In the genomic region with DNA sequence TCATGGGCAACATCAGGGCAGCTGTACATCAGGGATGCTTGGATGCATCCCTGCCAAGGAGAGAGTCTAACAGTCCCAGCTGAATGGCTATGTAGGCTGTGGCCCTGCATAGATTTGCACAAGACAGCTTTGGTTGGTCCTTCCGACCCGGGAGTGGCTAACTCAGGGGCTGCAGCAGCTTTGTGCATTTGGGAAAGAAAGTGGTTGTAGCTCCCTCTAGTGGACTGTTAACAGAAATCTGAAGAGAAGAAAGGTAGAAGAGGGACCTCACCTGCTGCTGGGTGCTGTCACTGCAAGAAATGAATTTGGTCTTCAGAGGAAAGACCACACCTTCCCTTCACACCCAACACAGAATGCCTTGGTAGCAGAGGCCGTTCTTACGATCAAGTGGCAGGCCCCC, we compare ENCODE assay signal across 9 mouse cellular contexts. TPM values are rescaled to one million over a fixed set of nuclear protein-coding genes. Genes with fewer than 3 reads are reported as not detected.
DNase-seq lines count a peak whose midpoint lies in the region; ATAC-seq and TF ChIP-seq lines count a peak whose summit lies in the region.
"Had no signal": no experiment of that assay in that cellular context is flagged by ENCODE, and none has a peak within 500 bp of the region (broad histone marks: within the 10 kb centered on the region; RNA-seq: fewer than 3 reads in every experiment).

No protein-coding gene starts in this region.

- no peak for TF ChIP-seq POLR2A in MEL (IDR thresholded peaks at IDR 0.05; ENCODE audit: control insufficient read depth in 1 of 2, insufficient read depth in 1 of 2, low read depth in 1 of 2, low read length in 2 of 2, poor library complexity in 1 of 2)

- H3K4me2 ChIP-seq in kidney, embryonic 14.5 days (replicated peaks; ENCODE audit: low read depth, low read length) = no peak overlapping the region
- H3K4me2 ChIP-seq: liver, embryonic 13.5 days had no signal

- no peaks in the 10 kb centered on the region for H3K79me2 ChIP-seq in MEL (ENCODE audit: control insufficient read depth, insufficient read depth, low read length, poor library complexity)

- no peaks in the 10 kb centered on the region for H3K36me3 ChIP-seq in kidney, embryonic 14.5 days (ENCODE audit: control insufficient read depth, insufficient read depth, low read length)
- H3K36me3 ChIP-seq in MEL (ENCODE audit: control insufficient read depth in 1 of 2, insufficient read depth in 2 of 2, low read length in 2 of 2) = no peaks in the 10 kb centered on the region
- H3K36me3 ChIP-seq: liver, embryonic 13.5 days had no signal

- H3K9me3 ChIP-seq in kidney, embryonic 14.5 days (ENCODE audit: control insufficient read depth, low read length) = no peaks in the 10 kb centered on the region
- no peaks in the 10 kb centered on the region for H3K9me3 ChIP-seq in MEL (replicated peaks; ENCODE audit: insufficient read depth, low read length)
- H3K9me3 ChIP-seq: liver, embryonic 13.5 days had no signal

- H3K4me3 ChIP-seq in kidney, embryonic 14.5 days (ENCODE audit: low read length) = no peak overlapping the region
- H3K4me3 ChIP-seq in MEL (ENCODE audit: control insufficient read depth in 1 of 2, insufficient read depth in 1 of 2, low read depth in 2 of 2, low read length in 2 of 2) = no peak overlapping the region
- H3K4me3 ChIP-seq: liver, embryonic 13.5 days had no signal

- TF ChIP-seq CTCF in MEL (IDR thresholded peaks at IDR 0.05 in 2 of 3, conservative IDR thresholded peaks at IDR 0.05 in 1 of 3; ENCODE audit: control insufficient read depth in 1 of 3, insufficient read depth in 1 of 3, low read depth in 2 of 3, low read length in 3 of 3, poor library complexity in 1 of 3, severe bottlenecking in 1 of 3) = peak in 1 of 3 experiments; percentile 9; a peak in 1 of 6 replicates

- TF ChIP-seq EP300 in MEL (IDR thresholded peaks at IDR 0.05; ENCODE audit: low read depth in 1 of 2, low read length in 2 of 2) = no peak

- H3K27ac ChIP-seq in kidney, embryonic 14.5 days (ENCODE audit: low read depth, low read length) = no peak overlapping the region
- H3K27ac ChIP-seq in MEL (ENCODE audit: control insufficient read depth, low read depth, low read length) = no peak overlapping the region
- H3K27ac ChIP-seq: liver, embryonic 13.5 days had no signal

- 30% methylated on average over 4 of the region's 4 CpGs for WGBS in kidney, embryonic 14.5 days

- no peak overlapping the region for H3K9ac ChIP-seq in kidney, embryonic 14.5 days (ENCODE audit: low read depth, low read length)
- H3K9ac ChIP-seq in MEL (ENCODE audit: control insufficient read depth, low read depth, low read length, poor library complexity, severe bottlenecking) = no peak overlapping the region
- H3K9ac ChIP-seq: liver, embryonic 13.5 days had no signal

- no peaks in the 10 kb centered on the region for H3K4me1 ChIP-seq in kidney, embryonic 14.5 days (ENCODE audit: control insufficient read depth, insufficient read depth, low read length)
- H3K4me1 ChIP-seq in MEL (ENCODE audit: control insufficient read depth in 1 of 2, insufficient read depth in 2 of 2, low read length in 2 of 2) = no peaks in the 10 kb centered on the region
- H3K4me1 ChIP-seq: liver, embryonic 13.5 days had no signal

- DNase-seq in kidney, postnatal 14 days = peak; percentile 10
- DNase-seq in MEL (ENCODE audit: low read depth, low spot score) = peak; percentile 2
- peak; percentile 40 for DNase-seq in cerebellum, adult 11-12 months
- DNase-seq in kidney, postnatal 4 days = peak; percentile 20 to 33
- no peak for DNase-seq in right cerebral cortex, postnatal 10 days (ENCODE audit: low spot score in 2 of 2)
- DNase-seq in frontal cortex, postnatal 25 days (ENCODE audit: low spot score in 2 of 2) = no peak
- DNase-seq in frontal cortex, postnatal 10 days (ENCODE audit: low spot score in 2 of 2) = no peak
- DNase-seq: liver, embryonic 13.5 days had no signal

- TF ChIP-seq RAD21 in MEL (IDR thresholded peaks at IDR 0.05; ENCODE audit: low read depth, low read length) = no peak

- H3K27me3 ChIP-seq in kidney, embryonic 14.5 days (ENCODE audit: control insufficient read depth, insufficient read depth, low read length) = no peaks in the 10 kb centered on the region
- H3K27me3 ChIP-seq in MEL (ENCODE audit: control insufficient read depth in 1 of 2, insufficient read depth in 2 of 2, low read length in 2 of 2) = no peaks in the 10 kb centered on the region

- no peak for ATAC-seq in kidney, embryonic 14.5 days (ENCODE audit: low FRiP score, low TSS enrichment)

TF ChIP-seq in MEL, 35 proteins besides CTCF, POLR2A, EP300 and RAD21:
- no peak for TF ChIP-seq HCFC1 (IDR thresholded peaks at IDR 0.05; ENCODE audit: low read depth, low read length)
- TF ChIP-seq CHD2 (IDR thresholded peaks at IDR 0.05; ENCODE audit: low read length) = no peak
- no peak for TF ChIP-seq SIN3A (IDR thresholded peaks at IDR 0.05; ENCODE audit: low read length)
- no peak for TF ChIP-seq ETS1 (IDR thresholded peaks at IDR 0.05; ENCODE audit: low read depth, low read length)
- TF ChIP-seq MAZ (IDR thresholded peaks at IDR 0.05; ENCODE audit: low read depth, low read length) = no peak

RNA-seq across cellular contexts. Expression of gene Kcna6, which starts 36.0 kb away (rescaled TPM):
- polyA plus RNA-seq in kidney, embryonic 14.5 days (2014; fragmentation: Nextera tagmentation; extraction: Ambion mirVana) = 1.3 and 2.5 TPM in 2 replicates
- total RNA-seq in MEL (2012; rRNA removed) = not detected in 2 replicates
- not detected for polyA plus RNA-seq in MEL (2012; ENCODE audit: insufficient read depth in 1 of 2, insufficient read length in 2 of 2, low read depth in 1 of 2, low replicate concordance in 2 of 2, missing spikeins in 1 of 2)

RNA-seq across cellular contexts. Expression of gene Kcna1, which starts 58.2 kb away (rescaled TPM):
- 0.30 and 0.66 TPM in 2 replicates for polyA plus RNA-seq in kidney, embryonic 14.5 days (2014; fragmentation: Nextera tagmentation; extraction: Ambion mirVana)
- total RNA-seq in MEL (2012; rRNA removed) = not detected in 2 replicates
- not detected for polyA plus RNA-seq in MEL (2012; ENCODE audit: insufficient read depth in 1 of 2, insufficient read length in 2 of 2, low read depth in 1 of 2, low replicate concordance in 2 of 2, missing spikeins in 1 of 2)

Comparison
In these comparisons a context has a peak if more than half of its experiments do, and no peak if none do; other contexts are left out.
1. DNase-seq: peak in kidney, postnatal 14 days (single experiment), MEL (single experiment), cerebellum, adult 11-12 months (single experiment) and kidney, postnatal 4 days (2 of 2); none in right cerebral cortex, postnatal 10 days (0 of 2), frontal cortex, postnatal 25 days (0 of 2) and frontal cortex, postnatal 10 days (0 of 2).